Mouse (Mus musculus): ENCODE data around the gene B4galt2.

GRCm38 (mm10) chr4:117867823-117868222 is 15.5 kb downstream of the B4galt2 start:
- peak; percentile 81 for TF ChIP-seq CTCF (IDR thresholded peaks at IDR 0.05; ENCODE audit: low read depth)
- TF ChIP-seq EP300 (optimal IDR thresholded peaks at IDR 0.05): no peak
